Mouse (Mus musculus) hindbrain, embryonic 11.5 days (tissue): ENCODE results near the gene Slco2b1. TPM values are rescaled to one million over a fixed set of nuclear protein-coding genes. Genes with fewer than 3 reads are reported as not detected.

ENCODE experiments used
- ATAC-seq: fragments of 200-750 bp; cut with Nextera tagmentation; 2 replicates; pipeline ENCODE4 v1.8.0; 2017; ENCODE audit warnings: mild to moderate bottlenecking, moderate TSS enrichment, moderate library complexity; ENCODE audit not compliant: low FRiP score
- DNase-seq: peaks from one replicate; pipeline ENCODE4 v3.0.0-alpha.2; 2015; ENCODE audit warnings: low spot score
- H3K27ac ChIP-seq: fragments of 300-500 bp; sonication (generic); 2 replicates; pipeline ENCODE4 v1.5.1; 2014; ENCODE audit warnings: mild to moderate bottlenecking, low read depth, low read length
- H3K27me3 ChIP-seq: fragments of 300-500 bp; sonication (generic); 2 replicates; pipeline ENCODE4 v1.6.1; 2014; ENCODE audit warnings: mild to moderate bottlenecking, low read length, moderate library complexity, mixed read lengths; ENCODE audit not compliant: control insufficient read depth, insufficient read depth
- H3K36me3 ChIP-seq: fragments of 300-500 bp; sonication (generic); 2 replicates; pipeline ENCODE4 v1.6.1; 2014; ENCODE audit warnings: mild to moderate bottlenecking, low read length, moderate library complexity, mixed read lengths; ENCODE audit not compliant: control insufficient read depth, insufficient read depth
- H3K4me1 ChIP-seq: fragments of 300-500 bp; sonication (generic); replicated peaks from 2 replicates; pipeline ENCODE4 v1.6.1; 2014; ENCODE audit warnings: low read length, mixed read lengths; ENCODE audit not compliant: control insufficient read depth, insufficient read depth
- H3K4me2 ChIP-seq: fragments of 300-500 bp; sonication (generic); replicated peaks from 2 replicates; pipeline ENCODE4 v1.6.1; 2014; ENCODE audit warnings: mild to moderate bottlenecking, low read depth, low read length
- H3K4me3 ChIP-seq: fragments of 300-500 bp; sonication (generic); 2 replicates; pipeline ENCODE4 v1.5.1; 2014; ENCODE audit warnings: low read depth, low read length
- H3K9ac ChIP-seq: fragments of 300-500 bp; sonication (generic); 2 replicates; pipeline ENCODE4 v1.6.1; 2014; ENCODE audit warnings: low read depth, low read length
- H3K9me3 ChIP-seq: fragments of 300-500 bp; sonication (generic); 2 replicates; pipeline ENCODE4 v1.6.1; 2016; ENCODE audit warnings: low read length; ENCODE audit not compliant: control insufficient read depth
- WGBS: fragments of 180-500 bp; shearing (Covaris S2); extraction: QIAGEN DNeasy Blood & Tissue Kit; methylation state at CpG from one replicate; pipeline ENCODE4 v1.1.7; 2014; 5-methylcytosine and 5-hydroxymethylcytosine counted together
- polyA plus RNA-seq: library from polyadenylated mRNA; unstranded; fragments of >200 nt; fragmentation: Nextera tagmentation; extraction: Ambion mirVana; gene quantifications from 2 replicates; pipeline ENCODE4 v1.2.1, GENCODE M21; 2014

Gene Slco2b1
- polyA plus RNA-seq, 1 experiment from 2014 or later = 2.4 TPM

DNA sequence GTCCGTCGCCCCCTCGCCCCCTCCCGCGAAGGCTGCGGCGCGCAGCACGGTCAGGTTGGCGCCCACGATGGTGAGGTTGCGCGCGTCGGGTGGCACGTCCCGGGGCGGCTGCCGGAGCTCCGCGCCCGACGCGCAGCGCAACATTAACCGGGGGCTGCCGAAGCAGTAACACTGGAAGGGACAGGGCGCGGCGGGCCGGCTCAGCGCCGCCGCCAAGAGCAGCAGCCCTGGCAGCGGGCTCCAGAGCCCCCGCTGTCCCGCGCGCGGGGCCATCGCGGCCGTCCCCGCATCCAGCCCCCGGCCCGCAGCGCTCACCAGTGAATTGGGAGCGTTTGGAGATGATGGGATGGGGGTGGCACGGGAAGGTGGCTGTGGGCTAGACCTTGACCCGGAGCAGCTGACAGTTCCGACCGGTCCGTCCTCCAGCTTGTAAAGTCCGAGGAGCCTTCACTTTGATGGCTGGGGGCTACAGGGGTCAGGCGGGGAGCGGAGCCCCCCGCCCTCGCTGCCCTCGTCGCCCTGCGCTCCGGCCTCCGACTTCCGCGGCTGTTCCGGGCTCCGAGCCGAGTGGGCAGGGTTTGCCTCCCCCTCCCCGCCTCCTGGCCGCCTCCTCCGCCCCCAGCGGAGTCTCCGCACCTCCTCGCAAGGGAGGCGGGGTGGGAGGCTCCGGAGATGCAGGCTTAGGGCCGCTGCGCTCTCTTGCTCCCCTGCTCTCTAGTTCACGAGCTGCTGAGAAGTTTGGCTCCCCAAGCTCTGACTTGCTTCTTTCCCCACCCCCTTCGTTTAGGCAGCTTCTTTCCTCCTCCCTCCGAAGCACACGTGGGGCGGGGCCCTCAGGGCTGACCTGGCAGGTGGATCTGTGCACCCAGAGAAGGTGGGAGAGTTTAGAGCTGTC is 84.5 kb downstream of the Slco2b1 start, which contains the start of gene Tpbgl:
Tpbgl (minus strand) TSS at position 728 of the 895 bp plus-strand sequence.
- Histone ChIP-seq H3K4me3 (peak within 1 kb of the TSS; percentile 44), H3K36me3 (no peaks in the 10 kb centered on the region), H3K4me2 (peak within 1 kb of the TSS; percentile 92), H3K27ac (no peak within 1 kb of the TSS), H3K9me3 (no peaks in the 10 kb centered on the region), H3K4me1 (peaks cover 8% of the 10 kb centered on the region), H3K27me3 (peaks cover 48% of the 10 kb centered on the region), H3K9ac (peak within 1 kb of the TSS; percentile 52)
- peak; percentile 50 for DNase-seq
- ATAC-seq = peak; percentile 34; the same call in 1 of the 2 replicates
- WGBS = under 1% methylated on average over 64 of the region's 83 CpGs

DNA sequence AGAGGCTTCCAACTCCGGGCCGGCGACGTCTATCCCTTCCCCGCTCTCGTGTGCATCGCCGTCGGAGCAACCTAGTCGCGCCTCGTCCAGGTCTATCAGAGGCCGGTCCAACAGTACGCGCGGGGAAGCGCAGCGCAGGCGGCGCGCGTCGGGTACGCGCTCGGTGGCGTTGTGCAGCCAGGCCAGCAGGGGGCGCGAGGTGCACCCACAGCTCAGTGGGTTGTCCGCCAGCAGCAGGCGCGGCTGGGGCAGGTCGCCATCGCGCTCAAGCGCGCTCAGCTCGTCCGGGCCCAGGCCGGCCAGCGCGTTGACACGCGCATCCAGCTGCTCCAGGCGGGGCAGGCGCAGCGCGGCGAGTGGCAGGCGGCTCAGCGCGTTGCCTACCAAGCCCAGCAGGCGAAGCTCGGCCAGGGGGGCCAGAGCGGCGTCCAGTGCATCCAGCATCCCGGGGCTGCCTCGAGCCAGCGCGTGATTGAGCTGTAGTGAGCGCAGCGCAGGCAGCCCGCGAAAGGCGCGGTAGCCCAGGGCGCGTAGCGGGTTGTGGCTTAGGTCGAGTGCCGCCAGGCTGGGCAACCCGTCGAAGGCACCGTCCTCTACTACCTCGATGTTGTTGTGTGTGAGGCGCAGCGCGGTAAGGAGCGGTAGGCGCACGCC is 85.3 kb downstream of the Slco2b1 start:
- ATAC-seq = peak; percentile 90
- Histone ChIP-seq H3K9ac (peak overlapping the region; percentile 52), H3K9me3 (no peaks in the 10 kb centered on the region), H3K4me2 (peak overlapping the region; percentile 92), H3K4me1 (peaks cover 8% of the 10 kb centered on the region), H3K36me3 (no peaks in the 10 kb centered on the region), H3K27me3 (peaks cover 48% of the 10 kb centered on the region), H3K4me3 (peak overlapping the region; percentile 44), H3K27ac (no peak overlapping the region)
- under 1% methylated on average over 81 of the region's 81 CpGs for WGBS
- peak; percentile 88 for DNase-seq

- no peak for ATAC-seq
- H3K4me3 ChIP-seq = no peak overlapping the region
- WGBS = 5% methylated on average over 3 of the region's 3 CpGs
- H3K27me3 ChIP-seq = peaks cover 4% of the 10 kb centered on the region; the same call in 1 of the 2 replicates
- no peak overlapping the region for H3K4me2 ChIP-seq
- H3K27ac ChIP-seq = no peak overlapping the region
- peak; percentile 54 for DNase-seq
- no peaks in the 10 kb centered on the region for H3K36me3 ChIP-seq
- no peaks in the 10 kb centered on the region for H3K4me1 ChIP-seq
- H3K9ac ChIP-seq = no peak overlapping the region
- no peaks in the 10 kb centered on the region for H3K9me3 ChIP-seq
Observed at GRCm38 (mm10) chr7:99618860-99619259, 92.3 kb downstream of the Slco2b1 start.

GRCm38 (mm10) chr7:99618264-99618663 is 92.9 kb downstream of the Slco2b1 start:
- DNase-seq (no peak), ATAC-seq (no peak)
- H3K27me3 ChIP-seq = no peaks in the 10 kb centered on the region
- no peaks in the 10 kb centered on the region for H3K4me1 ChIP-seq
- H3K9me3 ChIP-seq = no peaks in the 10 kb centered on the region
- H3K9ac ChIP-seq = no peak overlapping the region
- H3K36me3 ChIP-seq = no peaks in the 10 kb centered on the region
- no peak overlapping the region for H3K27ac ChIP-seq
- H3K4me3 ChIP-seq = no peak overlapping the region
- no peak overlapping the region for H3K4me2 ChIP-seq
- WGBS = 68% methylated on average over 2 of the region's 2 CpGs

Other genes starting within 250 kb of the Slco2b1 start
- gene Klhl35, start 245.3 kb downstream of the Slco2b1 start, polyA plus RNA-seq = 30.3 and 35.7 TPM in 2 replicates
- 696 and 707 TPM in 2 replicates for gene Rps3, start 227.6 kb downstream of the Slco2b1 start, polyA plus RNA-seq
- 4.5 and 5.4 TPM in 2 replicates for gene Arrb1, start 175.9 kb downstream of the Slco2b1 start, polyA plus RNA-seq
- gene Tpbgl, start 84.2 kb downstream of the Slco2b1 start, polyA plus RNA-seq = 0.63 and 0.73 TPM in 2 replicates
- not detected in 2 replicates for gene Olfr520, start 18.9 kb upstream of the Slco2b1 start, polyA plus RNA-seq
- not detected in 2 replicates for gene Olfr521, start 52.2 kb upstream of the Slco2b1 start, polyA plus RNA-seq
- gene Neu3, start 117.1 kb upstream of the Slco2b1 start, polyA plus RNA-seq = 1.8 and 2.1 TPM in 2 replicates
- gene Xrra1, start 147.8 kb upstream of the Slco2b1 start, polyA plus RNA-seq = 0.37 and 0.59 TPM in 2 replicates
- 356 and 362 TPM in 2 replicates for gene Spcs2, start 152.1 kb upstream of the Slco2b1 start, polyA plus RNA-seq